Mouse (Mus musculus): Measurements from ENCODE around the gene Tfap2a.

The Tfap2a gene

DNA sequence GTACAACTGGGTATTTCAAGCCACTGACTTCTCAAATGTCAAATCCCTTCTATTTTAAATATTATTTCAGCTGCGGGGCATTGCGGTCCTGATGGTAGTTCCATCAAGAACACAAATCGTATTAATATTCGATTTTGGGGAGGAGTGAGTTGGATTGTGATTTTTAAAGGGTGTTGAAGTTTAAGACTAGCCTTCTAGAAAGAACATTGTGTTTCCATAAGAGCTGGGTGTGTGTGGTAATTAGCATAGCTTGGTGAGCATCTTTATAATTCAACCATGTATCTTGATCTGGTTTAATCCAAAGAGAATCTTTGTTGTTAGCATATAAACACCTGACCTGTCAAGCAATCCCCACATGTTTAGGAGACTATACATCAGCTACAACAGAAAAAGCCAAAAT is 24.9 kb downstream of the Tfap2a start:
- no peak for DNase-seq (ENCODE audit: low spot score in 2 of 2)

DNA sequence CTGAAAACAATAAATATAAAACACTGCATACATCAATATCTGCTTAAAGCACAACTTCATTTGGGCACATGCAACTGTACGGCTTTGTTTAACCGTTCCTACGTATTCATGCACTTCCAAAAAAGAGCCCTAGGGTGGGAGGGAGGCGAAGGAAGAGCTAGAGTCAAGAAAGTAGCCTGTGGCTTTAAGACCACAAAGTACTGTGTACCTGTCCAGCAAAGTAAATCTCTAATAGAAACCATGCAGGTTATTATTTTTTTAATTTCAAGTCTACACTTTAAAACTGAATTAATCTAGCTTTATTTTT is 25.7 kb downstream of the Tfap2a start:
- DNase-seq (ENCODE audit: low spot score in 2 of 2): no peak

DNA sequence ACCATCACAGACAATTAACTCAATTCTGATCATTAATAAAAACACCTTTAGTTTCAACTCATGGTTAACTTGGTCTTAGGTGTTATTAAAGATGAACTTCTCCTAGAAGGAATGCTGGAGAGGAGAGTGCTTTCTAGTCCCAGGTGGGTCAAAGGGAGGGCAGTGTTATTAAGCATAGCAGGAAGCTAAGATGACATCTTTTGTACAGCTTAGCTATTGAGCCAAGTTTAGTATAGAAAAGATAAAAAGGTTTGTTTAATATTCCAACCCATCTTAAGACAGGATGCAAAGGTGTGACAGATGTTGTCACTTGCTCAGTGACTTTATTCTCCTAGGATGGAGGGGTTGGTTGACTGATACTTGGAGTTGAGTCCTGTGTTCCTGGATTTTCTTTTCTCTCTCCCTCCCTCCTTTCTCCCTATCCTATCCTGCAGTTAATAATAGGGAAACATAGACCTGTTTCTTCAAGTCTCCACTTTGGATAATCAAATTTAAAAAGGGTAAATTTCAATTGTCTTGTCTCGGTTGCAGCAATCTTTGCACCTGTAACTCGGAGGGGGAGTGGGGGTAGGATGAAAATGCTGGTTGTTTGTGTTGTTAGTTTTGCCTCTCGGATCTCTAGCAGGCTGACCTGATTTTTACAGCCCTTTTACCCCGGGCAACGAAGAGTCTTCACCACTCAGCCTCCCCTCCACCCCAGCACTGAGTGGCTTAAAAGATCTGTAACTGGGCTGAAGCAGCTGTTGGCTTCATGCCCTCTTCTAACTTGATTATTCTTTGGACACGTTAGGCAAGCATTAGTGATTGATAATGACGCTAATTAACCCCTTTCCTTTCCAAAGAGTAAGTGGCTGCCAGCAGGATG is 26.3 kb downstream of the Tfap2a start:
- DNase-seq (ENCODE audit: low spot score in 2 of 2): no peak

DNA sequence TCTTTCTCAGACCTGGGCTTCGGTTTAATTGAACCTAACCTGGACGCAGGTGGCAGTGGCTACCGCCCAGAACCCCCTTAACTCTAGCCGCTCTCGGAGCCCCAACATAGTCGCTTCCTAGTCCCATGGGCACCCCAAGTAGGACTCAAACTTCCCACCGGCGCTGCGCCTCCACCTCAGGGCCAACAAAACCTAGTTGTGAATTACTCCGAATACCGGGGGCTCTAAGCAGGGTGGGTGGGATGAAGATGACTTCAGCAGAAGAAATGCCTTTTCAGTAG is 28.2 kb downstream of the Tfap2a start:
- no peak for DNase-seq (ENCODE audit: low spot score in 2 of 2)

DNA sequence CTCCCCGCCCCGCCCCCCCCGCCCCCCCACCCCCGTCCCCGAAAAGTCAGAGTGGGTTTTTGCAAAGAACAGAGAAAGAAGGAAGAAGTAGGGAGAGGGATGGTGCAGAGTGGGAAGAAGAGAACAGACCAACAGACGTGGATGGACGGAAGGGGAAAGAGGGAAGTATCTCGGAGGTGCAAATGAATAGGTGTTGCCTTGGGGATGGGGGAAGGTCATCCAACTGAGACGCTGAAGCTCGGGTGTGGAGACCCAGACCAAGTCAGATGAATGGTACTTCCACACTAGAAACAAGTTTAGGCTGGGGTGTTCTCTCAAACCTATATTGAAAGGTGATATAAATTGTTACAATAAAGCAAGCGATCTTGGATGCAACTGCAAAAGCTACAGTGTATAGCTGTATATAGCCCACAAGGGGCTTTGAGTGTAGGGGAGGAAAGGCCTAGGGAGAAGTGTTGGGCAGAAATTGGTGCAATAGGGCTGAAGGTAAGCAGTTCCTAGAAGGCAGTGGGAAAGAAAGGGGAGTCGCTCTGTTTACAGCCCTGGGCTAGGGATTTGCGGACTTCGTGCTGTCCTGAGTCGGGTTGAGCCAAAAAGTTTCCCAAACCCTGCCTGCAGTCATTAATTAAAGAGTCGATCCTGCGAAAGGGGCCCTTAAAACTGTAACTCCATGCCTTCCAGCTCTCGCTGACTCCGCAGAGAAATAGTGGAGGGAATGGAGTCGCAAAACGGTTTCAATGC is 28.7 kb downstream of the Tfap2a start:
- no peak for DNase-seq (ENCODE audit: low spot score in 2 of 2)

DNA sequence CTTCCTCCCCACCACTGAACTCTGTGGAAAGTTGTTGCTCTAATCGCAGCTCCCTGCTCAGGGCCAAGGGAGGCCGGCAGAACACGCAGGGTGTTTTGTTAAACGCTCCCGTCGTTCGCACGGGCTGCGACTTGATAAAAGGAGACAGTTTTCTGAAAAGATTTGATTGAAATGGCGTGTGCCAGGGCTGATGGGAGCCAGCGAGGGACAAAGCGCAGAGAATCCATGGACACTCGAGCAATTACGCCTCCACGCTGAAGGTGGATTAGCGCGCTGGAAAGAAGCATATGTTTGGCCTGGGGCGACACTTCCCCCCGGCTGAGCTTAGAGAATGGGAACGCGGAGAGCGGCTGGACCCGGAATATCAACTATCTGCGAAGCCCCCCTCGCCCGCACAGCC is 29.3 kb downstream of the Tfap2a start:
- no peak for DNase-seq (ENCODE audit: low spot score in 2 of 2)

DNA sequence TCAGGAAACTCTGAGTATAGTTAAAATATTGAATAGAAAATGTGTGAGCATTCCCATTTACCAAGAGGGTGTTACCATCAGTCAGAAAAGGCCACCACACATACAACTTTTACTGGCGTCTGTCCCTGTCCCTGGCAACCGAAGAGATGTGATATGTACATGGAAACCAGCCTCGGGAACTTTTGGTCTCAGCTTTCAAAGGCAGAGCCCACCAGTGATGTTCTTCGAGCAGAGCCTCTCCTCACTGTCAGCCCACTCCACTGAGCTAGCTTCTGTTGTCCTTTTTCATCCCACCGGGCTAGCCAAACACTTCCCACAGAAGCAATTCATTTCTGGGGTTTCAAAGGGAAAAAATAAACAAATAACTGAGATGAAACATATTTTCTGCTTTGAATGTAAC is 29.9 kb downstream of the Tfap2a start:
- DNase-seq (ENCODE audit: low spot score in 2 of 2): no peak

DNA sequence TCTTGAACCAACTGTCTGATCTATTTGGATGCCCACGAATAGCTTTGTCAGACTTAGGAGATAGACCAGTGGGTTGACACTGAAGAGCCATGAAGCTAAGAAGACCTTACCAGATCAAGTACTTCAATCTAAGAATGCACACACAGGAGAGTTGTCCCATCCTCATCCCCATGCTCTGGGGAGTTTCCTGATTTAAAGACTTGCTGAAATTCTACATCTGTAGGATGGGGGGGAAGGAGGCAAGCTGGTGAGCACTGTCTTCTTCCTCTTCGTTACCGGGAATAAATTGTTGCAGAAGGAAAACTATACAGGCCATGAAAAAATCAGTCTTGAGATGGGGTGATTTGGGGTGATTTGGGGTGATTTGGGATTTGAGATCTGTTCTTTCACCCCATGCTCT is 30.5 kb downstream of the Tfap2a start:
- no peak for DNase-seq (ENCODE audit: low spot score in 2 of 2)

DNA sequence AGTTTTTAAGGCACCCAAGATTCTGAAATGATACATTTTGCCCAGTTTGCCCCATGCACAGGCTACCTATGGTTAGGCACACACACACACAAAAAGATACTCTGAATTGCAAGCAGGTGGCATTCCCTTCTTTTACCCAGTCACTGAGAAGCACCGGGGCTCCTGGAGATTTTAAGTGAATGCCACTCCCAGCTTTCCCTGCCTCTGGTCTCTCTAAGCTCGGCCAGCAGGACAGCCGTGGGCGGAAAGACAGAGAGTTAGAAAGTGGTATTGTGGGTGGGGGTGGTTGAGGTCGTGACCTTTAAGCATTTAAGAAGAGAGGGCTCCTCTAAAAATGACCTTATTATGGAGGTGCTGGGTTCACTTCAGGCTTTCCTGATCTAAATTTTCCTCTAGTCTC is 31.6 kb downstream of the Tfap2a start:
- no peak for DNase-seq (ENCODE audit: low spot score in 2 of 2)

DNA sequence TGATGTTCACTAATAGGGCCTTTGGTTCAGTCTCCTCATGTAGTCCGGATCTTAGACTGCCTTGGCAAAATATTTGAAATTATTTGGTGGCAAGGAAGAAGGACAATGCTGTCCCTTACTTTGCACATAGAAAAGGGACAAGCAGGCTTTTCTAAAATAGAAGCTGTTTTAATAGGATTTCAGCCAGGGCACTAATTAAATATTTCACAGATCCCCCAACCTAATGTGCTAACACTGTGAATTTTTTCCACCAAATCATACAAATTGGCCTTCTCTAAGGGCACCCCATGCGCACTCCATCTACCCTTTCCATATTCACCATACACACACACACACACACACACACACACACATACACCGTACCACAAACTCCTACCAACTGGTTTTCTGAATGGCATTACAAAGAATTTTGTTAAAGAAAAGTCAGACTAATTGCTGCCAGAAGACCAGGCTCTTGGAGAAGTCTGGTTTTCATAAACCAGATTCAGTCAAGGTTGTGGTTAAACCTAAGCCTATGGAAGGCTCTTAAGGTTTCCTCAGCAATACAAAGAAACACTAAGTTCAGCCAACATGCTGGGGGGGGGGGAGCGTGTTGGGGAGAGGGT is 32.3 kb downstream of the Tfap2a start:
- DNase-seq (ENCODE audit: low spot score in 2 of 2): no peak

DNA sequence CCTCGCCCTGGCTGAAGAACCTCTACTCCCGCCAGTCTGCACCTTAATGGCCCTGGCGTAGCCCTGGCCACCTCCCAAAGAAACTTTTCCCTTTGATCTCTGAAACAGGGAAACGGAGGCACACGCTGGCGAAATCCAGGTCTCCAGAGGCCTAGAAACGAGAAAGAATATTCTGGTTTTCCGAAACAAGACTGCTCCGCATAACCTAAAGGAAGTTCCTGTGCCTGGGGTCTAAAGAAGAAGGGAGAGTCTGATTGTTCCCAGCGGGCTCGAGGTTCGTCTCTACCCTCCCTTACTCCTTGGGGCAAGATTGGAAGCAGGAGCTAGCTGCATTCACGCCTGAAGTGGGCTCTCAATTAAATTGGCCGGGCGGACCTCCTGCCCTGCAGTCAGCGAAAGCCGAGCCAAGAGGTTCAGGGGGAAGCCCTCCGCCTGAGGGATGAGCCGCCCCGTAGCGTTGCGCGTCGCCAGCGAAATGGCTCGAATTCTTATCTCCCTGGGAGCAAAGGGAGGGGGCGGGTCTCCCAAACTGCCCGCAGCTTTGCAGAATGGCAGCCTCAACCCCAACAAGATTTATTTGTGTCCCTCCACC is 33.2 kb downstream of the Tfap2a start:
- DNase-seq (ENCODE audit: low spot score in 2 of 2): no peak

DNA sequence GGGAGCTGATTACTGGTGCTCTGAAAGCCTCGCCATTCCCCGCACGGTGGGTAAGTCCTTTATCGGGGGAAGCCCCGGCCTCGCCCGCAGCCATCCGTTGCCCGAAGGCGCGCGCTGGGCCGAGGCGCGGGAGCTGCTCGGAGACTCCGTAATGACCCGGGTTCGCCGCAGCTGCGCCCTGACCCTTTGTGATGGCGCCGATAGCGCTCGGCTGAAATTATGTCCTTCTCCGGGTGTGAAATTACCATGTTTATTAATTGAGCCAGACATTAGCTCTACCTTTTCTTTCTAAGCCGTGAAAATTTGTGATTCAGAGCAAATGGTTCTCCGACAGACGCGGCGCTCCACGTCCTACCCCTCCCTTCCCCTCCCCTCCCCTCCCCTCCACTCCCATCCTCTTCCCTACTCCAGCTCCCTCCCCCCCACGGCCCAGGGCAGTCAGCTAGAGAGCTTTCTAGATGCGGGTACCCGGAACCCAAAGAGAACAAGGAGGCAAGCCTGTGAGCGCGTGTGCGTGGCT is 34.1 kb downstream of the Tfap2a start:
- no peak for DNase-seq (ENCODE audit: low spot score in 2 of 2)

DNA sequence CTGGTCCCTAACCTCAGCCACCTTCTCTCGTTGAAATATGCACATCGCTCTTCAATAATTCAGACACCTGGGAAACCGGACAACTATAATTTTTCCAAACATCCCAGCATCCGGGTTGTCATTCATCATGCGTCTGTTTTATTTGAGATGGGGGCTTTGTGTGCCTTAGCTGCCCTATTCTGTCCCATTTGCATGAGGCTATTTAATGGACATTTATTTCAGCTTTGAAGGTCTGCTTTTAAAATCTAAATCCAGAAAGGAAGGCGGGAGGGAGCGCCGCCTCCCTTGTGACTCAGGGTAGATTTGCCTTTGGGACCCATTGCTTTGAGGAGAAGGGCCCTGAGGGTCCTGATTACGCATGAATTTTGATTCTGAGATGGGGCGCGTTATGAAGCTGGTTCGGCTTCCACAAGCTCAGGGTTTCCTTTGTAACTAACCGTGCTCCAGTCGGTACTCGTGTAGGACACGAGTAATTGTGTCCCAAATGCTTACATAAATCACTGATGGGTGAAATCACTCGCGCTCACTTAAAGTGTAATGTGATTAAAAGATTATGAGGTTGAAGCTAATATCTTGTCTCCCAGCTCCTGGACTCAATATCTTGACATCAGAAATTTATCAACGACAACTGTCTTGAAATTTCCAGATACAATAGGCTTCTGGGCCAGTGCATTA is 34.9 kb downstream of the Tfap2a start:
- no peak for DNase-seq (ENCODE audit: low spot score in 2 of 2)

DNA sequence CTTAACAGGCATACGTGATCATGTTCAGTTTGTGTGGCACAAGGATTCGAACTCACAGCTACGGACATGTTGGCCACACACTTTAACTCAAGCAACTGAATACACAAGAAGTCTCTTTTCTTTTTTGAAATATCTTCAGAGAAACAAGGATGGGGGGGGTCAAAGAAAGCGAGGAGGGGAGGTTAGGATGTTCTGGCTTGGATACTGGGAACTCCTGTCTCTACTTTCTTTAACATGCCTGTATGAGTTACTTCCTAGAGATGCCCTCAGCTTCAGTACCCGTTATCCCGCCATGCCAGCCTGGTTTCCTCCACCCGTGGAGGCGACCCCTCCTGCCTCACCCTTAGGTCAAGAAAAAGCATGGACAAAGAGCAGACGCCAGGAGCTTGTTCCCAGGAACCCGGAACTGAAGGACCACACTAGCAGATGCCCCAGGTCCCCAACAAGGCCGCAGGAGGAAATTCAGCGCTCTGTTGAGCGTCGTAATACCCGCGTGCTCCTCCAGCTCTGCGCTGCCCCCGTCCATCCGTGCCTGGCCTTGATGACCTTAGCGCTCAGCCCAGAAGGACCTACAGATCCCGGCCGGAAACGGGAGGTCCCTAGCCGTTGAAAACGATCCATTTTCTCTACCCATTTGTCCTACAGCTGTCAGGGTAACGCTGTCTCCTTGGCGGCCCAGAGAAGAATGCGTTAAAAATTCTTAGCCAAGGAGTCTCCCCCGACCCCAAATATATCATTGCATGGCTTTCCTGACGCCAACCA is 35.6 kb downstream of the Tfap2a start:
- no peak for DNase-seq (ENCODE audit: low spot score in 2 of 2)

DNA sequence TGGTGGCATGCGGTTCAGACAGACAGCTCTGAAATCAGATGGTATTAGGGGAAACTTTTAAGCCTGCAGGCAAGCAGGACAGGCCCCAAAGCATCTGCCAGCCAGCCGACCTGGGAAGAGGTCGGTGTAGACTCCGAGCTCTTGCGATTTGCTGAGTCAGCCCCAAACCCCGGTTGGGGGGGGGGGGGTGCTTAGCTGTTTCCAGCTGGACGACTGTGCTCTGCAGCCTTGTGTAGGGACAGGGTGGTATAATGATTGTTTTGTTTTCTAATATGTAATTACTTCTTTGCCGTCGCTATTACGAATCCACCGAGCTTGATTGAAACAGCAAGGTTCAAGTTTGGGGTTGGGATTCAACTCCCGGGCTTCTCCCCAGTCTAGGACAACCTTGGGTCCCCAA is 36.5 kb downstream of the Tfap2a start:
- no peak for DNase-seq (ENCODE audit: low spot score in 2 of 2)

DNA sequence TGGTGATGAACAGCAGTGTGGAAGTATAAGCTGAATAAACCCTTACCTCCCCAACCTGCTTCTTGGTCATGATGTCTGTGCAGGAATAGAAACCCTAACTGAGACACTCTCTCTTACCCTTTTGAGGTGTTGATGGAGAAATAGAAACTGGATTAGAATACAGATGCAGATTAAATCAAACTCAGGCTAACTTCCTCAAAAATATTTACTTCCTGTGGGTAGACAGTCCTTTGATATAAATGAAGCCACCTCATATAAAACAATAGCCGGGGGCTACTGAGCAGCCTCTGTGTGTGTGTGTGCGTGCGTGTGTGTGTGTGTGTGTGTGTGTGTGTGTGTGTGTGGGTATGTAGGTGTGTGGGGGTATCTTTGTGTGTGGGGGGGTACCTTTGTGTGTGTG is 52.4 kb downstream of the Tfap2a start:
- no peak for DNase-seq (ENCODE audit: low spot score in 2 of 2)

DNA sequence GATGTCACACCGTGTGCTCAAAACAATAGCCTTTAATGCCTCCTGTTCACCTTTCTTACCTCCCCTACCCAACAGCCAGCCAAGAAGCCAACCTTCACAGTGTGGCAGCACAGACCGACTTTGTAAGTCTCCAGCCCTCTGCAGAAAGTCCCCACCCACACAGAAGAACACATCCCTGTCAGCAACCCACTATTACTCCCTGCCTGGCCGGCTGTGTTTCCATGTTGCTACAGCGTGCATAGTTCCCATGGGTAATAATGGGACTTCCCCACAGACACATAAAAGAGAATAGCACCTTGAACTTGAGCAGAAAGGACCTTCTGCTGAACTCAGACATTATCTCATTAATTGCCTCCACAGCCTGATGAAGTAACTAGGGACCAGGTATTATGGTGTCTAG is 61.4 kb downstream of the Tfap2a start:
- DNase-seq (ENCODE audit: low spot score in 2 of 2): no peak
